Comparison of ENCODE assay signal across 25 mouse cellular contexts in genomic region chr7:142675141-142675540, GRCm38 (mm10). TPM values are rescaled to one million over a fixed set of nuclear protein-coding genes. Genes with fewer than 3 reads are reported as not detected.
DNase-seq lines count a peak whose midpoint lies in the region; ATAC-seq and TF ChIP-seq lines count a peak whose summit lies in the region.
"Had no signal": no experiment of that assay in that cellular context is flagged by ENCODE, and none has a peak within 500 bp of the region (broad histone marks: within the 10 kb centered on the region; RNA-seq: fewer than 3 reads in every experiment).

No protein-coding gene starts in this region.

- no peaks in the 10 kb centered on the region for H3K27me3 ChIP-seq in heart, embryonic 11.5 days (ENCODE audit: control insufficient read depth, insufficient read depth, low read length)
- no peaks in the 10 kb centered on the region for H3K27me3 ChIP-seq in midbrain, embryonic 11.5 days (ENCODE audit: control insufficient read depth, insufficient read depth, low read length)
- H3K27me3 ChIP-seq in midbrain, postnatal 0 days (ENCODE audit: insufficient read depth, low read length), result no peaks in the 10 kb centered on the region
- no peaks in the 10 kb centered on the region for H3K27me3 ChIP-seq in embryonic facial prominence, embryonic 10.5 days (replicated peaks; ENCODE audit: low read depth, poor library complexity, severe bottlenecking)
- no peaks in the 10 kb centered on the region for H3K27me3 ChIP-seq in limb, embryonic 13.5 days
- H3K27me3 ChIP-seq: hindbrain, embryonic 13.5 days; midbrain, embryonic 13.5 days had no signal

- intact Hi-C loops in heart, postnatal 25 days (cut with DNase I), result loop anchor here (5.0 kb wide), 1 partner anchor 238 kb away; no protein-coding TSS in a partner anchor

- peak overlapping the region; percentile 55; the same call in 1 of the 2 replicates for H3K9ac ChIP-seq in heart, embryonic 11.5 days (ENCODE audit: low read depth, low read length)
- no peak overlapping the region for H3K9ac ChIP-seq in midbrain, embryonic 11.5 days (ENCODE audit: low read length)
- H3K9ac ChIP-seq in midbrain, postnatal 0 days (replicated peaks; ENCODE audit: low read length, poor library complexity, severe bottlenecking), result no peak overlapping the region
- peak overlapping the region; percentile 1; the same call in 1 of the 2 replicates for H3K9ac ChIP-seq in limb, embryonic 13.5 days
- H3K9ac ChIP-seq: hindbrain, embryonic 13.5 days; midbrain, embryonic 13.5 days had no signal

- no peak overlapping the region for H3K4me3 ChIP-seq in heart, embryonic 11.5 days (ENCODE audit: low read depth, low read length)
- H3K4me3 ChIP-seq in midbrain, embryonic 11.5 days (ENCODE audit: low read depth, low read length), result no peak overlapping the region
- H3K4me3 ChIP-seq in midbrain, postnatal 0 days (ENCODE audit: low read depth, low read length), result no peak overlapping the region
- no peak overlapping the region for H3K4me3 ChIP-seq in embryonic facial prominence, embryonic 10.5 days
- no peak overlapping the region for H3K4me3 ChIP-seq in limb, embryonic 13.5 days
- H3K4me3 ChIP-seq: hindbrain, embryonic 13.5 days; megakaryocyte, embryonic 14.5 days; midbrain, embryonic 13.5 days had no signal

- TF ChIP-seq CTCF in midbrain, postnatal 0 days (IDR thresholded peaks at IDR 0.05), result no peak

- no peak for DNase-seq in heart, postnatal 25 days (ENCODE audit: low spot score)
- peak; percentile 80 for DNase-seq in midbrain, embryonic 11.5 days (ENCODE audit: low spot score, missing footprints)
- DNase-seq in midbrain, postnatal 0 days (ENCODE audit: low spot score), result no peak
- DNase-seq in embryonic facial prominence, embryonic 10.5 days (ENCODE audit: low spot score), result no peak
- DNase-seq in urinary bladder, postnatal 25 days (ENCODE audit: low spot score), result no peak
- DNase-seq: gastrocnemius, postnatal 25 days; thymus, adult 18-20 months; thymus, postnatal 25 days had no signal

- no peaks in the 10 kb centered on the region for H3K36me3 ChIP-seq in heart, embryonic 11.5 days (ENCODE audit: control insufficient read depth, insufficient read depth, low read length)
- H3K36me3 ChIP-seq in midbrain, embryonic 11.5 days (ENCODE audit: control insufficient read depth, insufficient read depth, low read length), result no peaks in the 10 kb centered on the region
- H3K36me3 ChIP-seq in midbrain, postnatal 0 days (ENCODE audit: insufficient read depth, low read length), result no peaks in the 10 kb centered on the region
- H3K36me3 ChIP-seq in embryonic facial prominence, embryonic 10.5 days (replicated peaks), result no peaks in the 10 kb centered on the region
- no peaks in the 10 kb centered on the region for H3K36me3 ChIP-seq in limb, embryonic 13.5 days
- H3K36me3 ChIP-seq: hindbrain, embryonic 13.5 days; midbrain, embryonic 13.5 days had no signal

- WGBS in heart, embryonic 11.5 days (ENCODE audit: insufficient replicate concordance), result 74% methylated on average over 6 of the region's 6 CpGs
- 75% methylated on average over 6 of the region's 6 CpGs for WGBS in midbrain, embryonic 11.5 days
- WGBS in midbrain, postnatal 0 days, result 69% methylated on average over 6 of the region's 6 CpGs
- WGBS in embryonic facial prominence, embryonic 10.5 days, result 70% methylated on average over 6 of the region's 6 CpGs
- WGBS in limb, embryonic 13.5 days, result 64% methylated on average over 6 of the region's 6 CpGs

- no peak overlapping the region for H3K4me2 ChIP-seq in heart, embryonic 11.5 days
- H3K4me2 ChIP-seq in midbrain, embryonic 11.5 days, result no peak overlapping the region
- H3K4me2 ChIP-seq in midbrain, postnatal 0 days (ENCODE audit: low read depth, low read length, poor library complexity, severe bottlenecking), result no peak overlapping the region
- no peak overlapping the region for H3K4me2 ChIP-seq in limb, embryonic 13.5 days (replicated peaks)
- H3K4me2 ChIP-seq: hindbrain, embryonic 13.5 days; midbrain, embryonic 13.5 days had no signal

- no peaks in the 10 kb centered on the region for H3K4me1 ChIP-seq in heart, embryonic 11.5 days (ENCODE audit: control insufficient read depth, insufficient read depth, low read length)
- H3K4me1 ChIP-seq in midbrain, embryonic 11.5 days (ENCODE audit: control insufficient read depth, insufficient read depth, low read length), result no peaks in the 10 kb centered on the region
- no peaks in the 10 kb centered on the region for H3K4me1 ChIP-seq in midbrain, postnatal 0 days (ENCODE audit: insufficient read depth, low read length)
- H3K4me1 ChIP-seq in embryonic facial prominence, embryonic 10.5 days, result 0 out of 2 replicates have a peak, but pooled peaks cover 5% of the 10 kb centered on the region
- no peaks in the 10 kb centered on the region; the same call in 1 of the 2 replicates for H3K4me1 ChIP-seq in limb, embryonic 13.5 days
- H3K4me1 ChIP-seq: hindbrain, embryonic 13.5 days; midbrain, embryonic 13.5 days had no signal

- ATAC-seq in heart, embryonic 11.5 days (replicated peaks; ENCODE audit: insufficient number of reproducible peaks, low FRiP score, low TSS enrichment), result no peak
- ATAC-seq in midbrain, embryonic 11.5 days (ENCODE audit: low FRiP score), result no peak
- ATAC-seq in midbrain, postnatal 0 days (ENCODE audit: low FRiP score), result no peak
- 0 out of 2 replicates have a peak, but pooled peaks have one; percentile 17 for ATAC-seq in limb, embryonic 13.5 days (ENCODE audit: low FRiP score, low read depth)
- ATAC-seq: CD4-positive, CD25-positive, alpha-beta regulatory T cell, adult 4 months; forebrain, embryonic 14.5 days; midbrain, embryonic 13.5 days had no signal

- peaks cover 18% of the 10 kb centered on the region for H3K9me3 ChIP-seq in heart, embryonic 11.5 days (replicated peaks; ENCODE audit: control insufficient read depth, low read length)
- peaks cover 6% of the 10 kb centered on the region for H3K9me3 ChIP-seq in midbrain, embryonic 11.5 days (ENCODE audit: control insufficient read depth, low read length)
- H3K9me3 ChIP-seq in midbrain, postnatal 0 days (ENCODE audit: low read length), result no peaks in the 10 kb centered on the region
- H3K9me3 ChIP-seq in embryonic facial prominence, embryonic 10.5 days, result peaks cover 20% of the 10 kb centered on the region
- H3K9me3 ChIP-seq in limb, embryonic 13.5 days, result peaks cover 17% of the 10 kb centered on the region

- H3K27ac ChIP-seq in heart, embryonic 11.5 days (ENCODE audit: low read depth, low read length), result no peak overlapping the region
- no peak overlapping the region for H3K27ac ChIP-seq in midbrain, embryonic 11.5 days (ENCODE audit: low read depth, low read length)
- H3K27ac ChIP-seq in midbrain, postnatal 0 days (ENCODE audit: low read depth, low read length), result no peak overlapping the region
- peak overlapping the region; percentile 12; the same call in 1 of the 2 replicates for H3K27ac ChIP-seq in embryonic facial prominence, embryonic 10.5 days (replicated peaks)
- H3K27ac ChIP-seq in limb, embryonic 13.5 days, result no peak overlapping the region
- H3K27ac ChIP-seq: hindbrain, embryonic 13.5 days; midbrain, embryonic 13.5 days had no signal

RNA-seq across cellular contexts. Expression of gene Gm49394, which starts 5.4 kb away (rescaled TPM):
- polyA plus RNA-seq in heart, embryonic 11.5 days (2014; fragmentation: Nextera tagmentation; extraction: Ambion mirVana), result 0.16 and 0.37 TPM in 2 replicates
- not detected for total RNA-seq in heart, postnatal 25 days (2021)
- not detected in 2 replicates for polyA plus RNA-seq in midbrain, embryonic 11.5 days (2014; fragmentation: Nextera tagmentation; extraction: Ambion mirVana)
- total RNA-seq in midbrain, postnatal 0 days (2014; rRNA removed), result not detected in 2 replicates
- not detected in 2 replicates for polyA plus RNA-seq in midbrain, postnatal 0 days (2015; fragmentation: Nextera tagmentation; extraction: Ambion mirVana)
- polyA plus RNA-seq in embryonic facial prominence, embryonic 10.5 days (2016; fragmentation: Nextera tagmentation; extraction: Ambion mirVana), result not detected in 2 replicates
- polyA plus RNA-seq in limb, embryonic 13.5 days (2015; fragmentation: Nextera tagmentation; extraction: Ambion mirVana), result 0.23 TPM in 1 of 2 replicates, not detected in the other
- total RNA-seq: adrenal gland, adult 18-20 months; adrenal gland, postnatal 25 days; heart, adult 18-20 months; liver, adult 2 months; monocyte, adult 5-6 weeks had no signal
- polyA plus RNA-seq: CD4-positive, CD25-positive, alpha-beta regulatory T cell, adult 4 months; forebrain, embryonic 14.5 days; heart, embryonic 14.5 days; hindbrain, embryonic 13.5 days; large intestine, adult 2 months; limb, embryonic 11.5 days; liver, adult 2 months; liver, embryonic 16.5 days; lung, embryonic 16.5 days; midbrain, embryonic 13.5 days had no signal

RNA-seq across cellular contexts. Expression of gene Igf2, which starts 8.5 kb away (rescaled TPM):
- 1,098 and 1,138 TPM in 2 replicates for polyA plus RNA-seq in heart, embryonic 11.5 days (2014; fragmentation: Nextera tagmentation; extraction: Ambion mirVana)
- total RNA-seq in heart, postnatal 25 days (2021), result 100 to 1,000 TPM; 131 to 156 TPM
- 126 and 131 TPM in 2 replicates for polyA plus RNA-seq in midbrain, embryonic 11.5 days (2014; fragmentation: Nextera tagmentation; extraction: Ambion mirVana)
- total RNA-seq in midbrain, postnatal 0 days (2014; rRNA removed), result 369 and 380 TPM in 2 replicates
- 195 and 213 TPM in 2 replicates for polyA plus RNA-seq in midbrain, postnatal 0 days (2015; fragmentation: Nextera tagmentation; extraction: Ambion mirVana)
- polyA plus RNA-seq in embryonic facial prominence, embryonic 10.5 days (2016; fragmentation: Nextera tagmentation; extraction: Ambion mirVana), result 360 and 378 TPM in 2 replicates
- polyA plus RNA-seq in limb, embryonic 13.5 days (2015; fragmentation: Nextera tagmentation; extraction: Ambion mirVana), result 1,260 and 1,271 TPM in 2 replicates
- total RNA-seq: monocyte, adult 5-6 weeks had no signal

Comparison
In these comparisons a context has a peak if more than half of its experiments do, and no peak if none do; other contexts are left out.
1. H3K9ac ChIP-seq: peak in heart, embryonic 11.5 days (single experiment) and limb, embryonic 13.5 days (single experiment); none in midbrain, embryonic 11.5 days (single experiment) and midbrain, postnatal 0 days (single experiment).